ENCODE assay signal across 8 mouse cellular contexts in the genomic region with DNA sequence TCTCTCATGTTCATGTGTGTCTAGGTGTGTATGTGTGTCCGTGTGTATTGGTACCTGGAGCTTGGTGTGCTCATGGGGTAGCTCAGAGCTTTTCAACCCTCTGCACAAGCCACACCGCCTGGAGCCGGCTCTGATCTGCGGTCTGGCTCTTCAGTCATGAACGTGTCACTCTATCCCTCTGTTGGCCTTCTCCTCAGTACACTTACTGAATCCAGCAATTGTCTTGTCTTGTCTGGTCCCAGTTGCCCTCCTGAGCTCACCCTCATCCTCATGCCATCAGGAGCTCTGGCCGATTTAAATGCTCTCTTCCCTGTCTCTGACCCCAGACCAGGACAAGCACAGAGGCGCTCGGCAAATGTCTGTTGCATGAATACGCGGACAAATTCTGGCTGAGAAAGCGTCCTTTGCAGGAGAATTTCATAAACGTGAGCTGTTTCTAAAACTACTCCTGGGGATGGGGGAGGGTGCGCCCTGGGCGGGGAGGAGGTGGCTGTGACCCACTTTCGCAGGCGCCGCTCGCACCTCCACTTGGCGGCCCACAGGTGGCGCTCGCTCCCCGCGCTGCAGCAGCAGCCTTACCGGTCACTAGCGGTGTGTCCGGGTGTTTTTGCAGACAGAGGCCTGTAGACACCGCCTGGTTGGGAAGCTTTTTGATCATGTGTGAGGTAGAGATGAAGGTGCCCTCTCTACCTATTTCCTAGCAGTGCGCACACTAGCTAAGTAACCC. TPM values are rescaled to one million over a fixed set of nuclear protein-coding genes. Genes with fewer than 3 reads are reported as not detected.
A peak's percentile ranks its signal among the peaks of the same experiment; 100 is the strongest.
DNase-seq lines count a peak whose midpoint lies in the region; ATAC-seq and TF ChIP-seq lines count a peak whose summit lies in the region.

No protein-coding gene starts in this region.

- peak; percentile 55 for DNase-seq in ES-E14 (ENCODE audit: low read depth, low spot score)
- peak; percentile 92 for DNase-seq in cerebellum, adult 8-10 months
- peak; percentile 72 for DNase-seq in forelimb bud, embryonic 11.5 days (ENCODE audit: low read depth, low spot score)
- DNase-seq in heart, postnatal 4 days, result peak; percentile 91
- peak; percentile 74 to 87 for DNase-seq in layer of hippocampus, adult 8-10 months (ENCODE audit: low spot score in 2 of 2)
- peak; percentile 87 for DNase-seq in lung, embryonic 14.5 days
- peak; percentile 93 for DNase-seq in testis, postnatal 10 days (ENCODE audit: low spot score)

- H3K9me3 ChIP-seq in ES-E14 (ENCODE audit: control insufficient read depth, insufficient read depth, low read depth, low read length), result no peaks in the 10 kb centered on the region
- H3K9me3 ChIP-seq in lung, embryonic 14.5 days (ENCODE audit: low read depth, low read length), result no peaks in the 10 kb centered on the region

- H3K4me1 ChIP-seq in ES-E14 (ENCODE audit: control insufficient read depth in 2 of 2, insufficient read depth in 2 of 2, low read length in 2 of 2, poor library complexity in 1 of 2), result peaks cover 3 to 12% of the 10 kb centered on the region in 2 experiments; a peak in 3 of 4 replicates
- H3K4me1 ChIP-seq in lung, embryonic 14.5 days (ENCODE audit: insufficient read depth), result no peaks in the 10 kb centered on the region

- ATAC-seq in lung, embryonic 14.5 days (ENCODE audit: insufficient read depth), result peak; percentile 55
- ATAC-seq in neutrophil, adult 5-6 weeks (ENCODE audit: extremely low read depth, insufficient number of reproducible peaks, low FRiP score, poor library complexity, severe bottlenecking), result peak; percentile 78

- in situ Hi-C loops in ES-E14 (cut with MboI; ENCODE audit: low sequenced_read_pairs in 2 of 2, unreplicated experiment in 2 of 2), result loop anchor here in 1 of 2 experiments (10.0 kb wide), 1 partner anchor 112 kb away; no protein-coding TSS in a partner anchor

- H3K4me2 ChIP-seq in lung, embryonic 14.5 days, result peak overlapping the region; percentile 43; the same call in 1 of the 2 replicates

- H3K27me3 ChIP-seq in lung, embryonic 14.5 days (ENCODE audit: insufficient read depth, low read length), result no peaks in the 10 kb centered on the region

- no peaks in the 10 kb centered on the region for H3K36me3 ChIP-seq in ES-E14 (ENCODE audit: control insufficient read depth, insufficient read depth, low read length, poor library complexity, severe bottlenecking)
- H3K36me3 ChIP-seq in lung, embryonic 14.5 days (ENCODE audit: insufficient read depth), result no peaks in the 10 kb centered on the region

- no peak overlapping the region for H3K27ac ChIP-seq in ES-E14 (ENCODE audit: insufficient read depth, low read depth, low read length, poor library complexity, severe bottlenecking)
- no peak overlapping the region for H3K27ac ChIP-seq in lung, embryonic 14.5 days (ENCODE audit: low read depth)

- TF ChIP-seq CTCF in lung, embryonic 14.5 days (IDR thresholded peaks at IDR 0.05; ENCODE audit: low read depth), result peak; percentile 98

- H3K4me3 ChIP-seq in ES-E14 (ENCODE audit: insufficient read depth in 1 of 2, low read depth in 1 of 2, low read length in 2 of 2, poor library complexity in 1 of 2, severe bottlenecking in 1 of 2), result peak overlapping the region in 1 of 2 experiments; percentile 37; a peak in 2 of 4 replicates
- no peak overlapping the region for H3K4me3 ChIP-seq in lung, embryonic 14.5 days (ENCODE audit: low read depth, low read length)

- 16% methylated on average over 28 of the region's 28 CpGs for WGBS in lung, embryonic 14.5 days

- H3K9ac ChIP-seq in ES-E14 (ENCODE audit: insufficient read depth, low read depth, low read length, poor library complexity, severe bottlenecking), result no peak overlapping the region
- no peak overlapping the region for H3K9ac ChIP-seq in lung, embryonic 14.5 days

TF ChIP-seq in ES-E14, 5 proteins besides CTCF, POLR2A, EP300 and RAD21:
- TF ChIP-seq HCFC1 (IDR thresholded peaks at IDR 0.05; ENCODE audit: borderline replicate concordance, insufficient read depth, low read length) (0 out of 2 replicates have a peak, but pooled peaks have one; percentile 25), ZC3H11A (IDR thresholded peaks at IDR 0.05; ENCODE audit: borderline replicate concordance, low read depth, low read length) (no peak)

RNA-seq across cellular contexts. Expression of a gene that starts 41.9 kb away (rescaled TPM):
- 92.2 and 135 TPM in 2 replicates for total RNA-seq in ES-E14 (2012; rRNA removed)
- 10 to 100 TPM; 62.8 to 63.4 TPM for total RNA-seq in heart, postnatal 4 days (2021)
- 10 to 100 TPM in 3 of 4 experiments, 1 to 10 TPM in 1; 9.9 to 13.4 (median 10.4) TPM for total RNA-seq in layer of hippocampus, adult 8-10 months (2022)
- 56.9 and 57.0 TPM in 2 replicates for polyA plus RNA-seq in lung, embryonic 14.5 days (2014; fragmentation: Nextera tagmentation; extraction: Ambion mirVana)
- total RNA-seq in neutrophil, adult 5-6 weeks (2017), result 1,105 and 1,130 TPM in 2 replicates
